Mouse (Mus musculus): ENCODE data around the gene Rnf215. TPM values are rescaled to one million over a fixed set of nuclear protein-coding genes. Genes with fewer than 3 reads are reported as not detected.
"Not testable (repeated sequence)": the region's sequence is repeated elsewhere in the genome, so short reads cannot be mapped to it uniquely, and the experiment has no call there.

The Rnf215 gene
- total RNA-seq, 2 experiments from 2014 or later, result 6.3 to 34.0 TPM

DNA sequence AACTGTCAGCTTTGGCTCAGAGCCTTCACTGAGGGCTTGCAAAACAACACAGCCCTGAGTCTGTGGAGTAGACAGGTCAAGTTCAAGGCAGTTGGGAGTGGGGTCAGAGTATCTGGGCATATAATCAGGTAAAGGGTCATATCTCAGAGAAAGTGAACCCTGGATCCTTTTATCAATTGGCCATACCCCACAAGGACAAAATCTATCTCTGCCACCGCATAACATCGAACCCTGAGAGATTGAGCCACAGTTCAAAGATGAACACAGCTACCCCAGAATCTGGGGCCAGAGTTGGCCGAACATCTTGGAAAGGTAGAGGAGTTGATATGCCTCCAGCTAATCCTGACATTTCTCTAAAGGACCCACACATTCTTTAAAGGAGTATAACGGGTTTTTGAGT lies 23.0 kb upstream of the Rnf215 start:
- ATAC-seq (replicated peaks; ENCODE audit: low FRiP score, poor library complexity, severe bottlenecking), result no peak

DNA sequence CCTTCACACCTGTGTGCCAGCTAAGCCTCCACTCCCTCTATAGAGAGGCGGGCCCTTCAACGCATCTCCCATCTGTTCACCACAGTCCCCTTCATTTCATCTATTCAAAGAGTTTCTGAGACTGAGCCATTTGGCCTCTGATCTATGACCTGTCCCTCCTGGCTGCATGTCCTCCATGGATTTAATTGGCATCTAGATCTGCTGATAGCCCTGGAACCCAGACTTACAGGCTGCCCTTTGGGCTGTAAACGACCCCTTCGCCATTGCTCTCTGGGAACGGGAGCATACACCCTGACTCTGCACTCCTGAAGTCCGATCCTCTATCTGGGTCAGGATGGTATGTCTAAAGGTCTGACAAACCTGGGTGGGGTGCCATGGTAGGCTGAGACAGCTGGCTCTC lies 22.1 kb upstream of the Rnf215 start:
- no peak for ATAC-seq (replicated peaks; ENCODE audit: low FRiP score, poor library complexity, severe bottlenecking)

GRCm38 (mm10) chr11:4113496-4113895 lies 21.5 kb upstream of the Rnf215 start:
- ATAC-seq (replicated peaks; ENCODE audit: low FRiP score, poor library complexity, severe bottlenecking), result no peak

GRCm38 (mm10) chr11:4113970-4114369 lies 21.0 kb upstream of the Rnf215 start:
- no peak for ATAC-seq (replicated peaks; ENCODE audit: low FRiP score, poor library complexity, severe bottlenecking)

- not testable (repeated sequence) for ATAC-seq (replicated peaks; ENCODE audit: low FRiP score, poor library complexity, severe bottlenecking)
Observed at GRCm38 (mm10) chr11:4114541-4114940, 20.5 kb upstream of the Rnf215 start.

- ATAC-seq (replicated peaks; ENCODE audit: low FRiP score, poor library complexity, severe bottlenecking), result no peak
Observed at GRCm38 (mm10) chr11:4115407-4115806, 19.6 kb upstream of the Rnf215 start.

- peak; percentile 52 for ATAC-seq (replicated peaks; ENCODE audit: low FRiP score, poor library complexity, severe bottlenecking)
Observed at GRCm38 (mm10) chr11:4116458-4117141, 18.4 kb upstream of the Rnf215 start.

DNA sequence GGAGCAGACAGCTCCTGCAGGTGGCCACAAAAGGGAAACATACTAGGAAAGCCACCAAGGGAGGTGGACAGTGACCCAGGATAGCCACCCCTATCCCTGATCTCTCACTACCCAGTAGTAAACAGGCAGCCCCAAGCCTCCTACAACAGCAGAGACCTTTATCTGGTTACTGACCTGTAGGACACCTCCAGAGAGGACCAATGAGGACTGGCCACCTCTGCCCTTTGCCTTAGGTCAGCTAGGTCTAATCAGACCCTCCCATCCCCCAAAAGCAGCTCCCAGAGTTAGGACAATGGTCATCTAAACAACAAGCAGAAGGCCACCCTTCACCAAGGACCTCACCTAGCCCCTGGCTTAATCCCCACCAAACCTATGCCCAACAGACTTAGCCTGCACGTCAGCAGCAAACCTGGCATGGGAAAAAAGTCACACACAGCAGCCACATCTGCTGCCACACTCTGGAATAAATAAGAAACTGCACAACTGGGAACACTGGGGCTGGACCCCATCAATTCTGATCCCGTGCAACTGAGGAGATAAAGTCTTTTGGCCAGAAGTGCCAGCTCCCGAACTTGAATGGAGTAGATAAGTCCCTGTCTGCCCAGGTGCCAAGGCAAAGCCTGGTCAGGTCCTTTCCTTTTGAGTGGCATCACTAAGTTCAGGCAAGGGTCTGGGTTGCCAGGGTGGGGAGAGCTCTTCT lies 17.5 kb upstream of the Rnf215 start:
- peak; percentile 55 for ATAC-seq (replicated peaks; ENCODE audit: low FRiP score, poor library complexity, severe bottlenecking)

GRCm38 (mm10) chr11:4118081-4118921 lies 16.7 kb upstream of the Rnf215 start:
- peak; percentile 68 for ATAC-seq (replicated peaks; ENCODE audit: low FRiP score, poor library complexity, severe bottlenecking)

- no peak for ATAC-seq (replicated peaks; ENCODE audit: low FRiP score, poor library complexity, severe bottlenecking)
Observed at GRCm38 (mm10) chr11:4119635-4120034, 15.4 kb upstream of the Rnf215 start.

- no peak for ATAC-seq (replicated peaks; ENCODE audit: low FRiP score, poor library complexity, severe bottlenecking)
Observed at GRCm38 (mm10) chr11:4121691-4122090, 13.3 kb upstream of the Rnf215 start.

- no peak for ATAC-seq (replicated peaks; ENCODE audit: low FRiP score, poor library complexity, severe bottlenecking)
Observed at GRCm38 (mm10) chr11:4122226-4122625, 12.8 kb upstream of the Rnf215 start.

GRCm38 (mm10) chr11:4122742-4123579 lies 12.0 kb upstream of the Rnf215 start, which contains the start of gene Sec14l2:
Sec14l2 (minus strand) TSS chr11:4123415.
- ATAC-seq (replicated peaks; ENCODE audit: low FRiP score, poor library complexity, severe bottlenecking), result peak; percentile 28; the same call in 1 of the 2 replicates

GRCm38 (mm10) chr11:4123922-4124321 lies 11.1 kb upstream of the Rnf215 start:
- ATAC-seq (replicated peaks; ENCODE audit: low FRiP score, poor library complexity, severe bottlenecking), result peak; percentile 71

- ATAC-seq (replicated peaks; ENCODE audit: low FRiP score, poor library complexity, severe bottlenecking), result no peak
Observed at GRCm38 (mm10) chr11:4127059-4127458, 7.9 kb upstream of the Rnf215 start.

- ATAC-seq (replicated peaks; ENCODE audit: low FRiP score, poor library complexity, severe bottlenecking), result 0 out of 2 replicates have a peak, but pooled peaks have one; percentile 39
Observed at GRCm38 (mm10) chr11:4128461-4128860, 6.5 kb upstream of the Rnf215 start.

GRCm38 (mm10) chr11:4133450-4133849 lies 1.6 kb upstream of the Rnf215 start:
- no peak for ATAC-seq (replicated peaks; ENCODE audit: low FRiP score, poor library complexity, severe bottlenecking)

DNA sequence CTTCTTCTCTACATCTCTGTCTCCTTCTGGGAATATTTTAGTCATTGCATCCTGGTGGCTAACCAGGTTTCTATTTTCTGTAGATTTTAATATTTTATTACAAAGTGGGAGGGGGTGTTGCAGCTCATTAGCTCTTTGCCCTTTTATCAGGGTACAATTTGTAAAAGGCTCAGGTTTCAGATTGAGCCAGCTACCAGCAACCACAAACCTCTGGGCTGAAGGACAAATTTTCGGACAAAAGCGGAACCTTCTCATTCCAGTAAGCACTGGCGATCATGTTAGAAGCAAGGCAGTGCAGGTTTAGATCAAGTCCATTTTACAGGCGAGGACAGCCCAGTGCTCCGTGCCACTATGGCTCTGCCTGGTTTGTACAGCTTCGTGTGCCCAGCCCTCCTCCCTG lies 602 bp upstream of the Rnf215 start:
- no peak for ATAC-seq (replicated peaks; ENCODE audit: low FRiP score, poor library complexity, severe bottlenecking)

DNA sequence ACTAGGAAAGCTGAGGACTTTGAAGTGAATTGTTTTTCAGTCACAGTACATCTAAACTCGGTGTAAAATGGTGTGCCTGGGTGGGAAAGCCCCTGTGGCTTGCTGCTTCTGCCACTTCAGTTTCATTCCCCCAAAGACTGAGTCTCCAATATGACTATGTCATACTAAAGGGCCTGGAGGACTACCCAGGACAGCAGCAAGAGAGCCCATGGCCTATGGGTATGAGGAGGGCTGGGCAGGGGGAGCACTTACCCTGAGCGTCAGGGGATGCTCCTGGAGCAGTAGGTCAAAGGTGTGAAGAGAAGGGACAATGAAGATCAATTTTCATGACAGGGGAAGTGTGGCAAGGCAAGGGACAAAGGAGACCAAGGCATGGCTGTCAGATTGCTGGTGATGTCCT lies 4.0 kb downstream of the Rnf215 start:
- no peak for ATAC-seq (replicated peaks; ENCODE audit: low FRiP score, poor library complexity, severe bottlenecking)

GRCm38 (mm10) chr11:4141505-4141904 lies 6.5 kb downstream of the Rnf215 start:
- no peak for ATAC-seq (replicated peaks; ENCODE audit: low FRiP score, poor library complexity, severe bottlenecking)

Measured in erythroid progenitor cell, adult 5-6 weeks (primary cell).